In the genomic region with DNA sequence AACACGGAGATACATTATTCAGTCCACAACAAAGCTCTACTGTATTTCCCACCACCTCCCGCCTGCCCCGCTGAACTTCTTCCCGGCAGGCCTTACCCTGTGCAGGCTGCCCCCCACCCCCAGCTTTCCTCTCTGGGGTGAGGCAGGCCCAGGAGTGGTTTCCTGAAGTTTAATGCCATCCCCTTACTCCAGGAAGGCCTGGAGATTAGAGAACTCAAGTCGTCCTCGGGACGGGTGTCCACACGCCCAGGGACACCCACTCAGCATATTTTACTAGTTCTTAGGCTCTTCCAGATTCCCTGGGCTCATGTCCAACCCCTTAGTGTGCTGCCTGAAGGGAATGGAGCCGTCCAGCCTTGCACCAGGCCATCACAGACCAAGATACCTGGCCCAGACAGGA, we compare ENCODE assay signal across 15 mouse cellular contexts. TPM values are rescaled to one million over a fixed set of nuclear protein-coding genes. Genes with fewer than 3 reads are reported as not detected.
A peak's percentile ranks its signal among the peaks of the same experiment; 100 is the strongest.
DNase-seq lines count a peak whose midpoint lies in the region; ATAC-seq and TF ChIP-seq lines count a peak whose summit lies in the region.
"Had no signal": no experiment of that assay in that cellular context is flagged by ENCODE, and none has a peak within 500 bp of the region (broad histone marks: within the 10 kb centered on the region; RNA-seq: fewer than 3 reads in every experiment).

No protein-coding gene starts in this region.

- ATAC-seq in frontal cortex, adult (ENCODE audit: low TSS enrichment): peak; percentile 72; the same call in 1 of the 2 replicates
- no peak for ATAC-seq in liver, embryonic 11.5 days (replicated peaks; ENCODE audit: low FRiP score)
- no peak for ATAC-seq in limb, embryonic 13.5 days (ENCODE audit: low FRiP score, low read depth)
- no peak for ATAC-seq in intestine, postnatal 0 days
- ATAC-seq: inflammation-experienced regulatory T-cells, adult 6 months had no signal

- H3K4me3 ChIP-seq in liver, embryonic 11.5 days (ENCODE audit: low read depth, low read length): no peak overlapping the region
- H3K4me3 ChIP-seq in limb, embryonic 13.5 days: no peak overlapping the region
- H3K4me3 ChIP-seq in intestine, postnatal 0 days (ENCODE audit: low read depth, low read length): no peak overlapping the region

- no peaks in the 10 kb centered on the region for H3K36me3 ChIP-seq in liver, embryonic 11.5 days (ENCODE audit: control insufficient read depth, insufficient read depth, low read length)
- no peaks in the 10 kb centered on the region for H3K36me3 ChIP-seq in limb, embryonic 13.5 days
- H3K36me3 ChIP-seq in intestine, postnatal 0 days (ENCODE audit: control insufficient read depth, insufficient read depth): no peaks in the 10 kb centered on the region
- H3K36me3 ChIP-seq: G1E had no signal

- H3K9me3 ChIP-seq in liver, embryonic 11.5 days (ENCODE audit: control insufficient read depth, low read length): no peaks in the 10 kb centered on the region
- H3K9me3 ChIP-seq in limb, embryonic 13.5 days: no peaks in the 10 kb centered on the region
- no peaks in the 10 kb centered on the region for H3K9me3 ChIP-seq in intestine, postnatal 0 days (ENCODE audit: control insufficient read depth)
- H3K9me3 ChIP-seq: G1E had no signal

- H3K27me3 ChIP-seq in liver, embryonic 11.5 days (replicated peaks; ENCODE audit: control insufficient read depth, insufficient read depth, low read length): no peaks in the 10 kb centered on the region; the same call in 1 of the 2 replicates
- no peaks in the 10 kb centered on the region for H3K27me3 ChIP-seq in limb, embryonic 13.5 days
- H3K27me3 ChIP-seq in intestine, postnatal 0 days (replicated peaks; ENCODE audit: control insufficient read depth, insufficient read depth, low read length): no peaks in the 10 kb centered on the region

- TF ChIP-seq CTCF in intestine, postnatal 0 days (IDR thresholded peaks at IDR 0.05; ENCODE audit: low read depth): no peak

- H3K9ac ChIP-seq in liver, embryonic 11.5 days (ENCODE audit: low read depth, low read length): no peak overlapping the region
- H3K9ac ChIP-seq in limb, embryonic 13.5 days: no peak overlapping the region
- no peak overlapping the region for H3K9ac ChIP-seq in intestine, postnatal 0 days (ENCODE audit: low read depth, low read length)

- H3K27ac ChIP-seq in liver, embryonic 11.5 days (ENCODE audit: low read depth, low read length): no peak overlapping the region
- H3K27ac ChIP-seq in limb, embryonic 13.5 days: peak overlapping the region; percentile 58; the same call in 1 of the 2 replicates
- no peak overlapping the region for H3K27ac ChIP-seq in intestine, postnatal 0 days (ENCODE audit: low read depth, low read length)
- H3K27ac ChIP-seq: kidney, postnatal 0 days had no signal

- 53% methylated on average over 9 of the region's 9 CpGs for WGBS in liver, embryonic 11.5 days
- WGBS in limb, embryonic 13.5 days: 39% methylated on average over 9 of the region's 9 CpGs
- WGBS in intestine, postnatal 0 days: 67% methylated on average over 9 of the region's 9 CpGs

- no peak for DNase-seq in frontal cortex, postnatal 25 days (ENCODE audit: low spot score in 2 of 2)
- DNase-seq in liver: peak; percentile 15
- no peak for DNase-seq in liver, embryonic 11.5 days (ENCODE audit: low spot score)
- peak; percentile 30 for DNase-seq in brain, adult 2 months (ENCODE audit: low read depth, low spot score)
- DNase-seq: cerebellum, adult 2 months; embryo, embryonic 11 days; layer of hippocampus, adult 9-11 months; right cerebral cortex, adult 18-20 months; thymus, adult 2 months had no signal

- no peaks in the 10 kb centered on the region for H3K4me1 ChIP-seq in liver, embryonic 11.5 days (replicated peaks; ENCODE audit: control insufficient read depth, insufficient read depth, low read length)
- peaks cover 39% of the 10 kb centered on the region for H3K4me1 ChIP-seq in limb, embryonic 13.5 days
- no peaks in the 10 kb centered on the region for H3K4me1 ChIP-seq in intestine, postnatal 0 days (replicated peaks; ENCODE audit: control insufficient read depth, insufficient read depth, low read length)

- H3K4me2 ChIP-seq in liver, embryonic 11.5 days: no peak overlapping the region
- no peak overlapping the region for H3K4me2 ChIP-seq in limb, embryonic 13.5 days (replicated peaks)
- H3K4me2 ChIP-seq in intestine, postnatal 0 days (replicated peaks; ENCODE audit: low read depth): no peak overlapping the region

RNA-seq across cellular contexts. Expression of gene Eva1c, which starts 39.1 kb away (rescaled TPM):
- polyA plus RNA-seq in liver, embryonic 11.5 days (2014; fragmentation: Nextera tagmentation; extraction: Ambion mirVana): 0.25 and 0.55 TPM in 2 replicates
- 1.5 and 2.6 TPM in 2 replicates for polyA plus RNA-seq in limb, embryonic 13.5 days (2015; fragmentation: Nextera tagmentation; extraction: Ambion mirVana)
- polyA plus RNA-seq in intestine, postnatal 0 days (2015; fragmentation: Nextera tagmentation; extraction: Ambion mirVana): 0.68 and 0.69 TPM in 2 replicates
- polyA plus RNA-seq: G1E; inflammation-experienced regulatory T-cells, adult 6 months had no signal

RNA-seq across cellular contexts. Expression of gene Urb1, which starts 55.4 kb away (rescaled TPM):
- 17.0 and 17.7 TPM in 2 replicates for polyA plus RNA-seq in liver, embryonic 11.5 days (2014; fragmentation: Nextera tagmentation; extraction: Ambion mirVana)
- 9.4 and 11.8 TPM in 2 replicates for polyA plus RNA-seq in limb, embryonic 13.5 days (2015; fragmentation: Nextera tagmentation; extraction: Ambion mirVana)
- 2.4 and 2.6 TPM in 2 replicates for polyA plus RNA-seq in intestine, postnatal 0 days (2015; fragmentation: Nextera tagmentation; extraction: Ambion mirVana)

Comparison
In these comparisons a context has a peak if more than half of its experiments do, and no peak if none do; other contexts are left out.
1. DNase-seq: peak in liver (single experiment) and brain, adult 2 months (single experiment); none in frontal cortex, postnatal 25 days (0 of 2) and liver, embryonic 11.5 days (single experiment).